Mouse (Mus musculus): ENCODE measurements around the gene Zcchc2. TPM values are rescaled to one million over a fixed set of nuclear protein-coding genes. Genes with fewer than 3 reads are reported as not detected.

Zcchc2 gene
- polyA plus RNA-seq, 1 experiment from 2014 or later = 2.4 TPM

DNA sequence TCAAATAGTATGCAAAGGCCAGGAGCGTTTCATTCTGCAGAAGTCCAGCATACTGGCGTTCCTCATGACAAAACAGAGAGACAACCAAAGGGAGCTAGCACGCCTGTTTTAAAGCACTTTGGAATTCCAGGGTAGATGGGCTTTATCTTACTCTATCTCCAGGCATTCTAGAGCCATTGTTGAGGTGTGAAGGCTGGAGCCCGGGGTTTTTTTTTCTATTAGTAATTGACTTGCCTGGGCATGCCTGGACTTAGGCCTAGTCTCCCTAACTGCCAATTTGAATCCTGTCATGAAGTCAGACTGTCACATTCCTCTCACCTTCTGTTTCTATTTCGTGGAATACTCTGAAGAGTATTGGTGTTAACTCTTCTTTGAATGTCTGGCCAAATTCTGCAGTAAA lies 68.1 kb downstream of the Zcchc2 start:
- Histone ChIP-seq H3K27ac (no peak overlapping the region), H3K9me3 (no peaks in the 10 kb centered on the region), H3K4me3 (no peak overlapping the region), H3K27me3 (ENCODE audit: poor library complexity, severe bottlenecking) (no peaks in the 10 kb centered on the region), H3K4me1 (no peaks in the 10 kb centered on the region; the same call in 1 of the 2 replicates), H3K36me3 (replicated peaks) (no peaks in the 10 kb centered on the region)
- DNase-seq (ENCODE audit: extremely low spot score, low spot score) = no peak
- 75% methylated on average over 5 of the region's 5 CpGs for WGBS

DNA sequence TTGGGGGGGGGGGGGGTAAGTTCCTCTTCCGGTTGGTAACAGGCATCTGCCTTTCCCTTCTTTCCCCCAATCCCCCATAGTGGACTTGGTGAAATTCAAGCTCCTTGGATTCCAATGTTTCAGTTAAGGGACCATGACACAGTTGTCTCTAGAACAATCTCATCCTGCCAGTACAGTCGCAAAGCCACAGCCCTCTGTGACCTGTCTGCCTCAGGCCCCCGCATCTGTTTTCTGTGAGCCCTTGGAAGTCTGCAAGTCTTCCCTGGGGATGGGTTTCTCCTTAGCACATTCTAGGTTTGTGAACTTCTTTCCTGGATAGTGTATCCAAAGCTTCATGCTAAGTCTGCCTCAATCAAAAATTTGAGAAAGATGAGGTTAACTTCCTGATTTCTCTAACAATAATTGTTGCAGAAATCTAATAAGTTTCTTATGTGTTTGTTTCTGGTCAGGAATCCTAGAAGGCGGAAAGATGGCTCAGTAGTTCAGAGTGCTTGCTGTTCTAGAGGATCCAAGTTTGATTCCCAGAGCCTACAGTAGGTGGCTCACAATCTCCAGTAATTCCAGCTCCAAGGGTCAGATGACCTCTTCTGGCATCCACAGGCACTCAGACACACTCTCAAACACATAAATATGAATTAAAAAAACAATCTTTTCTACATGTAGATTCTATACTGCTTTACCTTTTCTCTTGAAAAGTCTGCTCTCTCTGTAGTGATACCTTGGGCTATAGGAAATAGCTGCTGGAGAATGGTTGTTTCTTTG lies 69.5 kb downstream of the Zcchc2 start:
- Histone ChIP-seq H3K9me3 (no peaks in the 10 kb centered on the region), H3K27me3 (ENCODE audit: poor library complexity, severe bottlenecking) (no peaks in the 10 kb centered on the region), H3K4me1 (peaks cover 1% of the 10 kb centered on the region; the same call in 1 of the 2 replicates), H3K27ac (no peak overlapping the region), H3K4me3 (no peak overlapping the region), H3K36me3 (replicated peaks) (no peaks in the 10 kb centered on the region)
- no peak for DNase-seq (ENCODE audit: extremely low spot score, low spot score)
- 86% methylated on average over 4 of the region's 4 CpGs for WGBS

DNA sequence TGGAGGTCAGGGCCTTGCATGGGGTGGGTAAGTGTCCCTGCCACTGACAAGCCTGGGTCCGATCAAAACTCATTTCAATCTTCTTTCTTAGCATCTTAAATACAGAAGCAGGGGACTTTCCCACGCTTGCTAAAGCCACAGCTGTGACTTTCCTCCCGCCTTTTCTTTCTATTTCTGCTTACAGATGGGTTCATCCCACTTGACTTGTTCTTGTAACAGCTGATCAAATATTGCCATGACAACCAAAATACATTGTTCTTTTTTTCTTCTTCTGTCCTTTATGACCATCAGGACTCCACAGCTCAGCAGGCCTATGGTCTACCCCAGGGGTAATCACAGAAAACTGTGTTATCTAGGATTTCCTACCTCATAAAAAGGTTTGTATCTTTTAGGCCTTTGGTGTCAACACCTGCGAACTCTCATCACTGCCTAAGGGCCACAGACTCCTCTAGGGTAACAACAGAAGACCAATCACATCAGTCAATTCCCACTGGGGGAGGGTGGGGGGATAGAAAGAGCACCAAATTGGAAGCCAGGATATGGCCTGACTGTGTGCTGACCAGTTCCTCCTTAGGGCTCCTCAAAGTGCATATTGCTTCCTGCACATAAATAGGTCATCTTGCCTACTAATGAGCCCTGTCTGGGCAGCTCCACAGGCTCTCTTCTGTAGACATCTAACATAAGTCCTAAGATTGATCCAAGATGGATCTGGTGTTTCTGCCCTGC lies 71.1 kb downstream of the Zcchc2 start:
- peaks cover 9% of the 10 kb centered on the region for H3K4me1 ChIP-seq
- no peak for DNase-seq (ENCODE audit: extremely low spot score, low spot score)
- 80% methylated on average over 4 of the region's 4 CpGs for WGBS
- H3K36me3 ChIP-seq (replicated peaks) = no peaks in the 10 kb centered on the region
- no peaks in the 10 kb centered on the region for H3K27me3 ChIP-seq (ENCODE audit: poor library complexity, severe bottlenecking)
- no peak overlapping the region for H3K27ac ChIP-seq
- no peak overlapping the region for H3K4me3 ChIP-seq
- no peaks in the 10 kb centered on the region for H3K9me3 ChIP-seq

DNA sequence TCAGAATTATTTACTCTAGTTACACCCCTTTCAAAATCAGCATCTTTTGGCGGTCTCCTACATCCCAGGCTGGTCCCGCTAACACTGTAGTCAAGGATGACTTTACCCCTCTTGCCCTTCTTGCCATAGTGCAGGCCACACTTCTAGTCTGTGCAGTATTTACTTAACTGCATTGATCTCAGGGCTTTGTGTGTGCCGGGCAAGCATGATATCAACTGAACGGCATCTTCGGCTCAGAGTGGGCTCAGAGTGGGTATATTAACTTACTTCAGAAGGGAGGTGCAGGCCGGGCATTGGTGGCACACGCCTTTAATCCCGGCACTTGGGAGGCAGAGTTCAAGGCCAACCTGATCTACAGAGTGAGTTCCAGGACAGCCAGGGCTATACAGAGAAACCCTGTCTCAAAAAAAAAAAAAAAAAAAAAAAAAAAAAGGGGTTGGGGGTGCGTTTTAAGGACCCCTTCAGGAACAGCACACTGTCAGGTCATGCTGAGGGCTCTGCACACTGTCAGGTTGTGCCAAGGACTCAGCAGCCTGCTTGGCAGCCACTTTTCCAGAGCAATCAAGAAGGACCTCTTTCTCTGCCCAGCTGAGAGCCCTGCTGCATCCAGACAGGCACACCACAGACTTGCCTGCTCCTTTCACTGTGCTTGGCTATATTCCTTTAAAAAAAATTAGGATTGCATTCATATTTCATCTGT lies 72.8 kb downstream of the Zcchc2 start:
- no peaks in the 10 kb centered on the region for H3K36me3 ChIP-seq (replicated peaks)
- H3K27me3 ChIP-seq (ENCODE audit: poor library complexity, severe bottlenecking) = no peaks in the 10 kb centered on the region
- no peak overlapping the region for H3K27ac ChIP-seq
- no peak for DNase-seq (ENCODE audit: extremely low spot score, low spot score)
- WGBS = 94% methylated on average over 9 of the region's 9 CpGs
- no peak overlapping the region for H3K4me3 ChIP-seq
- H3K4me1 ChIP-seq = peaks cover 13% of the 10 kb centered on the region
- no peaks in the 10 kb centered on the region for H3K9me3 ChIP-seq

DNA sequence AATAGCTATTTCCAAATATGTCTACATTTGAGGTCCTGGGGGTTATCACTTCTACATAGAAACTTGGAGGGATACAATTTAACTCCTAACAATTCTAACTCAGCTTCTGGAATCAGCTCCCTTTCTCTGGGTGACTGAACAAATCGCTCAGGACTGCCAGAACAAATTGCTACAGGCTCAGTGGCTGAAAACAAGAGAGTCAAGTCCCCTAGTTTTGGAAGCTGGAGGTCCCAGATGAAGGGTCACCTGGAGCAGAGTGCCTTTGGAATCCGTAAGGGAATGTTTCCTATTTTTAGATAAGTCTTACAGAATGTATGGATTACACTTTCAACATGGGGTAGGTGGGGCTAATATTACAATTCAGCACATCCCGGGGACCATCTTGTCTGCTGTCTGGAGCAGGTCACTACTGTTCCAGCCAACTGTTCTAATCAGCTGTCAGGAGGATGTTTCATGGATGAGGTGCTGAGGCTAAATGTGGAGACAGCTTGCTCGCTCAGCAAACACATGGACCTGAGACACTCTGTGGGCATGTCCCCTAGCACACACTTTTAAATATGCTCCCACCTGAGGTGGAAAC lies 73.5 kb downstream of the Zcchc2 start:
- H3K27ac ChIP-seq = no peak overlapping the region
- no peaks in the 10 kb centered on the region for H3K36me3 ChIP-seq (replicated peaks)
- no peaks in the 10 kb centered on the region for H3K27me3 ChIP-seq (ENCODE audit: poor library complexity, severe bottlenecking)
- DNase-seq (ENCODE audit: extremely low spot score, low spot score) = no peak
- H3K9me3 ChIP-seq = no peaks in the 10 kb centered on the region
- 82% methylated on average over 4 of the region's 4 CpGs for WGBS
- H3K4me3 ChIP-seq = no peak overlapping the region
- H3K4me1 ChIP-seq = peaks cover 13% of the 10 kb centered on the region

DNA sequence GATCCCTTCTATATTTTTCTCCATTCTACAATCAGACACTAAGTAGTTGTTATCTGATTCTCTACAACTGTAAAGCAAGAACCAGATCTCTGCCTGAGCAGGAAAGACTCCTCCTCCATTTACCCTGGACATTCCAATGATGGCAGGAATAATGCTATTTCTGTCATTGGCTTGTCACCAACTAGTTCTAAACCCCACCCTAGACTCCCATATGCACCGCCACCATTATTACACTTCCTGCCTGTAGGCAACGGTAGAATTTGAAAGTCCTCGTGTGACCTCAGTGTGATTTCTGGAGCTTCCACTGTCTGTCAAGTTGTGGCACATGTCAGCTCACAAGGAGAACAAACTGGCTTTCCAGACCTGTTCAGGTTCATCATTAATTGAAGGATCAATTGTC lies 74.1 kb downstream of the Zcchc2 start:
- Histone ChIP-seq H3K27me3 (ENCODE audit: poor library complexity, severe bottlenecking) (no peaks in the 10 kb centered on the region), H3K36me3 (replicated peaks) (no peaks in the 10 kb centered on the region), H3K27ac (no peak overlapping the region), H3K9me3 (no peaks in the 10 kb centered on the region), H3K4me3 (no peak overlapping the region), H3K4me1 (peaks cover 13% of the 10 kb centered on the region)
- WGBS = 83% methylated on average over 3 of the region's 3 CpGs
- DNase-seq (ENCODE audit: extremely low spot score, low spot score) = no peak

DNA sequence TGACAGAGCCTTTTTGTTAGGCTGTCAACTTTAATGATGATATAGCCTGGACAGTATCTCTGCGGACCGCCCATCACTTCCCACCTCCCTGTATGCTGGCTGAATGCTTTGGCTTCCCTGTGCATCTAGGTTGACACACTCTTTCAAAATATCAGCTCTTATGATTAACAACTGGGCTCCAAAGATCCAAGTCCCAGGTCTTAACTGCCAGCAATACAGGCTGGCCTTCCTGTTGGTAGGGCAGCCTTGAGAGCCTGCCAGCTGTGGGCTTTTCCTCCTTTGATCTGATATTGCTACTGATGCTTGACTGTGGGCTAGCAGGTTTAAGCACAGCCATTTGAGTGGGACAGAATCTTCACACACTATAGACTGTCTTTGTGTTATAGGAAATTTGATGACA lies 74.5 kb downstream of the Zcchc2 start:
- no peaks in the 10 kb centered on the region for H3K27me3 ChIP-seq (ENCODE audit: poor library complexity, severe bottlenecking)
- WGBS = 94% methylated on average over 2 of the region's 2 CpGs
- H3K4me1 ChIP-seq = peaks cover 13% of the 10 kb centered on the region
- no peak overlapping the region for H3K27ac ChIP-seq
- no peaks in the 10 kb centered on the region for H3K36me3 ChIP-seq (replicated peaks)
- DNase-seq (ENCODE audit: extremely low spot score, low spot score) = no peak
- H3K9me3 ChIP-seq = no peaks in the 10 kb centered on the region
- no peak overlapping the region for H3K4me3 ChIP-seq

DNA sequence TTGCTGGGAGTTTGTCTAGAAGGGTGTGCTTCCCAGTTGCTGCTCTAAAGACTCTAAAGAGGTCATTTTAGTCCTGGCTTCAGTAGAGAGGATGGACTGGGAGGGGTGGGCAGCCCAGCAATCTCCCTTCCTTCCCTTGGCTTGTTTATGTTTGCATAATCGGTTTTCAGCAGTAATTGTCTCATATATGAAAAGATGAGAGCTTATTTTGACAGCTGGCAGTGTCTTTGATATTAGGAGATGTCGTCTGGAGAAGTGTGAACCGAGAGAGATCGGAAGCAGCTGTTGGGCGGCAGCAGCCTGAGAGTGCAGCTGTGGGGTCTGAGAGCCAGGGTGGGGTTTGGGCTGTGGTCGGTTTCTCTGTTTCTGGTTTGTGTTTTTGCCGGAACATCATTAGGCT lies 75.5 kb downstream of the Zcchc2 start:
- no peak overlapping the region for H3K27ac ChIP-seq
- no peak overlapping the region for H3K4me3 ChIP-seq
- no peak for DNase-seq (ENCODE audit: extremely low spot score, low spot score)
- H3K4me1 ChIP-seq = peaks cover 13% of the 10 kb centered on the region
- WGBS = 57% methylated on average over 7 of the region's 7 CpGs
- 0 out of 2 replicates have a peak, but pooled peaks cover 2% of the 10 kb centered on the region for H3K27me3 ChIP-seq (ENCODE audit: poor library complexity, severe bottlenecking)
- H3K36me3 ChIP-seq (replicated peaks) = no peaks in the 10 kb centered on the region
- no peaks in the 10 kb centered on the region for H3K9me3 ChIP-seq

- Histone ChIP-seq H3K27ac (no peak overlapping the region), H3K36me3 (replicated peaks) (no peaks in the 10 kb centered on the region), H3K27me3 (ENCODE audit: poor library complexity, severe bottlenecking) (0 out of 2 replicates have a peak, but pooled peaks cover 5% of the 10 kb centered on the region), H3K4me3 (no peak overlapping the region), H3K4me1 (peaks cover 26% of the 10 kb centered on the region), H3K9me3 (no peaks in the 10 kb centered on the region)
- no peak for DNase-seq (ENCODE audit: extremely low spot score, low spot score)
- WGBS = 88% methylated on average over 6 of the region's 6 CpGs
Observed at GRCm38 (mm10) chr1:106067306-106067705, 77.1 kb downstream of the Zcchc2 start.

DNA sequence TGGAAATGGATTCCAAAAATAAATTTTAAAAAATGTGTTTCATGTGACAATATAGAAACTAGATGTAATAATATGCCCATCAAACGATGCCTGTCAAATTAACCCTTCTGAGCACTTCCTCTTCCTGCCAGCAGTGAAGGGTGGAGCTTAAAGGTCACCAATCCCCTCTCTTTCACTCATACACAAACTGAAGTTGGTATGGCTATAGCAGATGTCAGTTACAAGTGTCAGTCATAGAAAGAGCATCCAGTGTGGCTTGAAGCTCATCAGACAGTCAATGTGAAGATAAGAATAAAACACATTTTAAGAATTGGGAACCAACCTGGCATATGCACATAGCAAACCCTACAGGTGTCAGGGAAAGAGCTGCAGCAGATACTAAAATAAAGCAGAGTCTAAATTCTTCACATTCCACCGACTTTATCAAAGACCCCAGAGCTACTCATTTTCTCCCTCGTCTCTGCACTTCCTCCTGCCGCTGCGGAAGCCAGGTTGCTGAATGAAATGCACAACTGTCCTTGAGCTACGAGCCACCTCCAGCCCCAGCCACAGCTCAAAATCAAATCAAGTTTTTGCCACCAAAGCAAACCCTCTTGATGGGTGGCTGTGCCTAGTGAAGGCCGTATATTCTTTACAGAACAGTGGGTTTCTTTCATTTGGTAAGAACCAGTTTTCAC lies 79.8 kb downstream of the Zcchc2 start:
- Histone ChIP-seq H3K4me1 (peaks cover 22% of the 10 kb centered on the region), H3K27me3 (ENCODE audit: poor library complexity, severe bottlenecking) (0 out of 2 replicates have a peak, but pooled peaks cover 5% of the 10 kb centered on the region), H3K27ac (no peak overlapping the region), H3K9me3 (no peaks in the 10 kb centered on the region), H3K4me3 (no peak overlapping the region), H3K36me3 (replicated peaks) (no peaks in the 10 kb centered on the region)
- 80% methylated on average over 7 of the region's 7 CpGs for WGBS
- DNase-seq (ENCODE audit: extremely low spot score, low spot score) = no peak

GRCm38 (mm10) chr1:106070814-106071213 lies 80.6 kb downstream of the Zcchc2 start:
- no peaks in the 10 kb centered on the region for H3K36me3 ChIP-seq (replicated peaks)
- H3K4me3 ChIP-seq = no peak overlapping the region
- 0 out of 2 replicates have a peak, but pooled peaks cover 5% of the 10 kb centered on the region for H3K27me3 ChIP-seq (ENCODE audit: poor library complexity, severe bottlenecking)
- DNase-seq (ENCODE audit: extremely low spot score, low spot score) = no peak
- H3K9me3 ChIP-seq = no peaks in the 10 kb centered on the region
- peaks cover 17% of the 10 kb centered on the region for H3K4me1 ChIP-seq
- 59% methylated on average over 4 of the region's 4 CpGs for WGBS
- no peak overlapping the region for H3K27ac ChIP-seq

Data from forebrain, embryonic 10.5 days (tissue).